Mouse (Mus musculus) MEL (cell line): ENCODE measurements around the gene Adora3. TPM values are rescaled to one million over a fixed set of nuclear protein-coding genes. Genes with fewer than 3 reads are reported as not detected.
A peak's percentile ranks its signal among the peaks of the same experiment; 100 is the strongest.

Experiments used
- DNase-seq: peaks from one replicate; pipeline ENCODE4 v3.0.0; 2011; ENCODE audit warnings: low read depth, low spot score
- H3K27ac ChIP-seq: 2 replicates; pipeline ENCODE4 v1.5.1; 2012; ENCODE audit warnings: low read depth, mild to moderate bottlenecking, control low read depth, low read length, moderate library complexity; ENCODE audit not compliant: control insufficient read depth
- H3K27me3 ChIP-seq, 2 experiments: fragments of 150-350 bp in 1 of 2; sonication (generic) in 1 of 2; 2 replicates each; pipeline ENCODE4 v1.6.1; 2012; ENCODE audit warnings: low read length in 2 of 2, mild to moderate bottlenecking in 2 of 2, improper control_type of control experiment in 1 of 2, moderate library complexity in 1 of 2; ENCODE audit not compliant: insufficient read depth in 2 of 2, control insufficient read depth in 1 of 2
- H3K36me3 ChIP-seq, 2 experiments: 2 replicates each; pipeline ENCODE4 v1.6.1; 2012 to 2014; ENCODE audit warnings: low read length in 2 of 2, improper control_type of control experiment in 1 of 2, inconsistent platforms in 1 of 2, mild to moderate bottlenecking in 1 of 2; ENCODE audit not compliant: insufficient read depth in 2 of 2, control insufficient read depth in 1 of 2
- H3K4me1 ChIP-seq, 2 experiments: fragments of 150-350 bp in 1 of 2; sonication (generic) in 1 of 2; 2 replicates each; pipeline ENCODE4 v1.6.1; 2012; ENCODE audit warnings: low read length in 2 of 2, improper control_type of control experiment in 1 of 2, mild to moderate bottlenecking in 1 of 2; ENCODE audit not compliant: insufficient read depth in 2 of 2, control insufficient read depth in 1 of 2
- H3K4me3 ChIP-seq, 2 experiments: fragments of 150-350 bp in 1 of 2; sonication (generic) in 1 of 2; 2 replicates each; pipeline ENCODE4 v1.5.1; 2012; ENCODE audit warnings: low read depth in 2 of 2, low read length in 2 of 2, mild to moderate bottlenecking in 2 of 2, moderate library complexity in 2 of 2, control low read depth in 1 of 2, improper control_type of control experiment in 1 of 2; ENCODE audit not compliant: control insufficient read depth in 1 of 2, insufficient read depth in 1 of 2
- H3K79me2 ChIP-seq: 2 replicates; pipeline ENCODE4 v1.6.1; 2012; ENCODE audit warnings: mild to moderate bottlenecking, low read length, moderate library complexity; ENCODE audit not compliant: control insufficient read depth, poor library complexity, insufficient read depth
- H3K9ac ChIP-seq: 2 replicates; pipeline ENCODE4 v1.6.1; 2012; ENCODE audit warnings: low read depth, mild to moderate bottlenecking, control low read depth, low read length, moderate library complexity; ENCODE audit not compliant: control insufficient read depth, poor library complexity, severe bottlenecking
- H3K9me3 ChIP-seq: fragments of 150-350 bp; sonication (generic); replicated peaks from 2 replicates; pipeline ENCODE4 v1.6.1; 2012; ENCODE audit warnings: mild to moderate bottlenecking, low read length, improper control_type of control experiment, moderate library complexity; ENCODE audit not compliant: insufficient read depth
- CHD1 ChIP-seq: IDR thresholded peaks from 2 replicates; pipeline ENCODE4 v1.6.1; 2012; ENCODE audit warnings: low read depth, mild to moderate bottlenecking, inconsistent platforms, low read length, improper control_type of control experiment
- CTCF ChIP-seq, 3 experiments: IDR thresholded peaks in 2 of 3; conservative IDR thresholded peaks in 1 of 3; 2 replicates each; pipeline ENCODE4 v1.5.1; 2011 to 2012; ENCODE audit warnings: low read length in 3 of 3, low read depth in 2 of 3, mild to moderate bottlenecking in 2 of 3, improper control_type of control experiment in 1 of 3, inconsistent platforms in 1 of 3, mixed read lengths in 1 of 3, moderate library complexity in 1 of 3; ENCODE audit not compliant: control insufficient read depth in 1 of 3, insufficient read depth in 1 of 3, poor library complexity in 1 of 3, severe bottlenecking in 1 of 3
- GATA1 ChIP-seq: IDR thresholded peaks from 2 replicates; pipeline ENCODE4 v1.6.1; 2011; ENCODE audit warnings: low read depth, low read length, improper control_type of control experiment
- HCFC1 ChIP-seq: IDR thresholded peaks from 2 replicates; pipeline ENCODE4 v1.6.1; 2012; ENCODE audit warnings: low read depth, mild to moderate bottlenecking, inconsistent platforms, low read length, improper control_type of control experiment, moderate library complexity
- JUND ChIP-seq: IDR thresholded peaks from 2 replicates; pipeline ENCODE4 v1.6.1; 2011; ENCODE audit warnings: low read depth, mild to moderate bottlenecking, improper control_type of control experiment, low read length
- KAT2A ChIP-seq: conservative IDR thresholded peaks from 2 replicates; pipeline ENCODE4 v1.6.1; 2012; ENCODE audit warnings: low read depth, low read length, improper control_type of control experiment, inconsistent platforms
- MAFK ChIP-seq: IDR thresholded peaks from 2 replicates; pipeline ENCODE4 v1.6.1; 2011; ENCODE audit warnings: low read depth, mild to moderate bottlenecking, low read length, improper control_type of control experiment, borderline replicate concordance
- MAX ChIP-seq: IDR thresholded peaks from 2 replicates; pipeline ENCODE4 v1.6.1; 2011; ENCODE audit warnings: low read length, improper control_type of control experiment
- MAZ ChIP-seq: IDR thresholded peaks from 2 replicates; pipeline ENCODE4 v1.6.1; 2012; ENCODE audit warnings: low read depth, mild to moderate bottlenecking, inconsistent platforms, low read length, improper control_type of control experiment
- MXI1 ChIP-seq: IDR thresholded peaks from 2 replicates; pipeline ENCODE4 v1.6.1; 2011; ENCODE audit warnings: mild to moderate bottlenecking, low read depth, low read length, improper control_type of control experiment
- MYB ChIP-seq: IDR thresholded peaks from 2 replicates; pipeline ENCODE4 v1.6.1; 2011; ENCODE audit warnings: mild to moderate bottlenecking, low read depth, low read length, improper control_type of control experiment
- MYC ChIP-seq: IDR thresholded peaks from 2 replicates; pipeline ENCODE4 v1.6.1; 2011; ENCODE audit warnings: low read depth, mild to moderate bottlenecking, low read length, improper control_type of control experiment, moderate library complexity
- NELFE ChIP-seq: IDR thresholded peaks from 2 replicates; pipeline ENCODE4 v1.6.1; 2011; ENCODE audit warnings: low read depth, low read length, improper control_type of control experiment
- NRF1 ChIP-seq: IDR thresholded peaks from 2 replicates; pipeline ENCODE4 v1.6.1; 2014; ENCODE audit warnings: low read depth, mild to moderate bottlenecking, inconsistent platforms, low read length, improper control_type of control experiment, moderate library complexity; ENCODE audit not compliant: poor library complexity, insufficient read depth, severe bottlenecking
- POLR2A ChIP-seq, 2 experiments: IDR thresholded peaks; 2 replicates each; pipeline ENCODE4 v1.6.1; 2011 to 2012; ENCODE audit warnings: low read length in 2 of 2, mild to moderate bottlenecking in 2 of 2, control low read depth in 1 of 2, improper control_type of control experiment in 1 of 2, low read depth in 1 of 2, moderate library complexity in 1 of 2; ENCODE audit not compliant: control insufficient read depth in 1 of 2, insufficient read depth in 1 of 2, poor library complexity in 1 of 2
- RAD21 ChIP-seq: IDR thresholded peaks from 2 replicates; pipeline ENCODE4 v1.6.1; 2011; ENCODE audit warnings: mild to moderate bottlenecking, low read depth, low read length, improper control_type of control experiment
- TAL1 ChIP-seq: IDR thresholded peaks from 2 replicates; pipeline ENCODE4 v1.6.1; 2012; ENCODE audit warnings: mild to moderate bottlenecking, inconsistent platforms, low read length, moderate library complexity, mixed read lengths
- TBP ChIP-seq: IDR thresholded peaks from 2 replicates; pipeline ENCODE4 v1.8.0; 2011; ENCODE audit warnings: low read depth, low read length, improper control_type of control experiment
- TCF12 ChIP-seq: IDR thresholded peaks from 2 replicates; pipeline ENCODE4 v1.6.1; 2014; ENCODE audit warnings: low read depth, mild to moderate bottlenecking, inconsistent platforms, low read length, improper control_type of control experiment, moderate library complexity
- UBTF ChIP-seq: IDR thresholded peaks from 2 replicates; pipeline ENCODE4 v1.6.1; 2012; ENCODE audit warnings: low read depth, mild to moderate bottlenecking, inconsistent platforms, low read length, improper control_type of control experiment, moderate library complexity, borderline replicate concordance; ENCODE audit not compliant: insufficient read depth
- USF1 ChIP-seq: IDR thresholded peaks from 2 replicates; pipeline ENCODE4 v1.6.1; 2014; ENCODE audit warnings: low read depth, mild to moderate bottlenecking, inconsistent platforms, low read length, improper control_type of control experiment, moderate library complexity
- USF2 ChIP-seq, 2 experiments: IDR thresholded peaks; 2 replicates each; pipeline ENCODE4 v1.6.1; 2011 to 2012; ENCODE audit warnings: improper control_type of control experiment in 2 of 2, low read length in 2 of 2, borderline replicate concordance in 1 of 2, inconsistent platforms in 1 of 2, low read depth in 1 of 2, mild to moderate bottlenecking in 1 of 2; ENCODE audit not compliant: insufficient read depth in 1 of 2
- ZC3H11A ChIP-seq: IDR thresholded peaks from 2 replicates; pipeline ENCODE4 v1.6.1; 2012; ENCODE audit warnings: low read depth, mild to moderate bottlenecking, inconsistent platforms, low read length, improper control_type of control experiment
- ZMIZ1 ChIP-seq: IDR thresholded peaks from 2 replicates; pipeline ENCODE4 v1.6.1; 2012; ENCODE audit warnings: low read depth, mild to moderate bottlenecking, inconsistent platforms, low read length, improper control_type of control experiment, moderate library complexity
- ZNF384 ChIP-seq: IDR thresholded peaks from 2 replicates; pipeline ENCODE4 v1.6.1; 2012; ENCODE audit warnings: low read depth, mild to moderate bottlenecking, inconsistent platforms, low read length, improper control_type of control experiment
- polyA plus RNA-seq, 2 experiments: library from polyadenylated mRNA; stranded (reverse) in 1 of 2; unstranded in 1 of 2; fragments of >175 nt in 1 of 2; fragments of >200 nt in 1 of 2; gene quantifications; 2 replicates each; pipeline versions ENCODE4 v1.2.1 to v1.2.4; 2012; ENCODE audit warnings: low replicate concordance in 2 of 2, low read depth in 1 of 2; ENCODE audit not compliant: insufficient read length in 2 of 2, insufficient read depth in 1 of 2, missing spikeins in 1 of 2
- total RNA-seq: library from RNA; depleted of rRNA; stranded (reverse); fragments of 300-350 nt; gene quantifications from 2 replicates; pipeline ENCODE4 v1.2.3, GENCODE M21; 2012

Adora3 gene
- total and polyA plus RNA-seq, 3 experiments: 0.42 to 0.65 TPM; not detected in 1

DNA sequence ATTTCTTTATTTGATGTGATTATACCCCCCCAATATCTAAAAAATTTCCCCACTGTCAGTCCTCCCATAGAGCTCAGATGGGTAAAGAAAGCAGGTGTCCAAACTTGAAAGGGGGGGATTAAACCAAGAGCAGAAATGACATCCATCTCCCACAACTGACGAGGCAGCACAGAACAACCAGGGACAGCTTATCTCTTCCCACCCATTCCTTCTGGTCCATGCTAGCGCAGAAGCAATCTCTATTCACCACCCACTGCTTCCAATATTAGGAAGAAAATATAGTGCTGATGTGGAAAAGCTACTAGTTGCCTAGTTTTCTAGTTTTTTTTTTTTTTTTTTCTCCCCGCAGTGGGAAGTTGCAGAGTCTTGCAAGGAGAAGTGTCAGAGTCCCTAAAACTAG, 34.8 kb upstream of the Adora3 start:
- Histone ChIP-seq H3K27ac (no peak overlapping the region), H3K4me3 (no peak overlapping the region), H3K79me2 (no peaks in the 10 kb centered on the region), H3K27me3 (peaks cover 0 to 1% of the 10 kb centered on the region in 2 experiments), H3K9me3 (no peaks in the 10 kb centered on the region)
- no peak for TF ChIP-seq MAFK
- TF ChIP-seq ZNF384: 0 out of 2 replicates have a peak, but pooled peaks have one; percentile 9
- TF ChIP-seq, all 39 proteins: peak for 1
- Histone ChIP-seq H3K4me1 (no peaks in the 10 kb centered on the region), H3K36me3 (no peaks in the 10 kb centered on the region), H3K9ac (no peak overlapping the region)
- DNase-seq: no peak

DNA sequence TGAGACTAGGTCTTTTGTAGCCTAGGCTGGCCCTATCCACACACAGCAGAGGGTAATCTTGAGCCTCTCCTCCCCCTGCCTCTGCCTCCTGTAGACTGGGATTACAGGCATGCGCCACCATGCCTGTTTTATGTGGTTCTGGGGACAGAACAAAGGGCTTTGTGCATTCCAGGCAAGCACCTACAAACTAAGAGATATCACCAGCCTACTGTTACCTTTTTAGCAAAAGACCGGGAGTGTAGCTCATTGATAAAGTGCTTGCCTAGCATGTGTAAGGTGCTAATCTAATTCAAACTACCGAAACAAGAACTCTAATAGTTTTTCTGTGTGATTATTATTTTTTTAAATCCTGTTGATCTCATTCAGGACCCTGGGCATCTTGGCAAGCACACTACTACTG, 33.8 kb upstream of the Adora3 start:
- Histone ChIP-seq H3K27ac (no peak overlapping the region), H3K9me3 (no peaks in the 10 kb centered on the region), H3K4me1 (no peaks in the 10 kb centered on the region), H3K36me3 (no peaks in the 10 kb centered on the region), H3K79me2 (no peaks in the 10 kb centered on the region), H3K27me3 (no peaks in the 10 kb centered on the region; a peak in 3 of 4 replicates), H3K9ac (no peak overlapping the region), H3K4me3 (no peak overlapping the region)
- no peak for DNase-seq
- TF ChIP-seq POLR2A (IDR thresholded peaks at IDR 0.05; ENCODE audit: control insufficient read depth in 1 of 2, insufficient read depth in 1 of 2, low read depth in 1 of 2, low read length in 2 of 2, poor library complexity in 1 of 2) (no peak), TCF12 (no peak), MAFK (no peak), TAL1 (no peak), RAD21 (no peak), ZC3H11A (no peak), CTCF (IDR thresholded peaks at IDR 0.05 in 2 of 3, conservative IDR thresholded peaks at IDR 0.05 in 1 of 3; ENCODE audit: control insufficient read depth in 1 of 3, insufficient read depth in 1 of 3, low read depth in 2 of 3, low read length in 3 of 3, poor library complexity in 1 of 3, severe bottlenecking in 1 of 3) (no peak), MAZ (no peak), TBP (no peak), ZMIZ1 (no peak), MXI1 (no peak), HCFC1 (no peak), GATA1 (no peak), UBTF (no peak), CHD1 (no peak)

DNA sequence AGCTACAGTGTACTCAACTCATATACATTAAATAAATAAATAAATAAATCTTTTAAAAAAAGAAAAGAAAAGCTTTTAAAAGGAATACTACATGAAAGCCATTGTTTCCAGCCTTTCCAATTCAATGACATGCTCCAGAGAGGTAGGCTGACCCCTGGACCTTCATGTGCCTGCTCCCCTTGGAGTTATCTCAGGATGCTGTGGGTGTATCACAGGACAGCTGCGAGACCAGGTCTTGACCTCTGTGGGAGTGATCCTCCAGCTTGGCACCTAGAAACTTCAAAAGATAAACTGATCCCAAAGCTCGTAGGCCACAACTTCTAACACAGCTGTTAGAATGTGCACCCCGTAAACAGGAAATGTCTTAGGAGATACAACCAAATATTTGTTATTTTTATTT, 32.0 kb upstream of the Adora3 start:
- Histone ChIP-seq H3K9me3 (no peaks in the 10 kb centered on the region), H3K9ac (no peak overlapping the region), H3K36me3 (no peaks in the 10 kb centered on the region), H3K79me2 (no peaks in the 10 kb centered on the region), H3K4me3 (no peak overlapping the region), H3K4me1 (no peaks in the 10 kb centered on the region), H3K27me3 (no peaks in the 10 kb centered on the region; a peak in 2 of 4 replicates), H3K27ac (no peak overlapping the region)
- TF ChIP-seq NRF1: no peak
- TF ChIP-seq JUND: no peak
- no peak for TF ChIP-seq KAT2A
- no peak for TF ChIP-seq USF1
- TF ChIP-seq MYC: no peak
- TF ChIP-seq HCFC1: no peak
- TF ChIP-seq NELFE: no peak
- no peak for TF ChIP-seq MYB
- TF ChIP-seq CTCF (IDR thresholded peaks at IDR 0.05 in 2 of 3, conservative IDR thresholded peaks at IDR 0.05 in 1 of 3; ENCODE audit: control insufficient read depth in 1 of 3, insufficient read depth in 1 of 3, low read depth in 2 of 3, low read length in 3 of 3, poor library complexity in 1 of 3, severe bottlenecking in 1 of 3): no peak
- no peak for TF ChIP-seq MAX
- no peak for TF ChIP-seq CHD1
- TF ChIP-seq USF2 (IDR thresholded peaks at IDR 0.05; ENCODE audit: borderline replicate concordance in 1 of 2, insufficient read depth in 1 of 2, low read depth in 1 of 2, low read length in 2 of 2): no peak
- DNase-seq: no peak
